Mouse (Mus musculus) hematopoietic stem cell, adult 5-6 weeks (primary cell): ENCODE measurements at regions not wholly inside any gene's neighbourhood (a gene's known extent, or its start where the extent isn't known, plus 50 kb on each side); places are given as distances from the start of the nearest gene placed in this dataset.
"Not testable (repeated sequence)": the region's sequence is repeated elsewhere in the genome, so short reads cannot be mapped to it uniquely, and the experiment has no call there.

Experiments used
- ATAC-seq, 2 experiments: fragments of 125-278 bp in 1 of 2; replicated peaks in 1 of 2; 2 replicates each; pipeline ENCODE4 v1.8.0; 2016 to 2017; ENCODE audit warnings: inconsistent platforms in 2 of 2, mild to moderate bottlenecking in 2 of 2, moderate number of reproducible peaks in 2 of 2, low read depth in 1 of 2, moderate TSS enrichment in 1 of 2; ENCODE audit not compliant: low FRiP score in 2 of 2, poor library complexity in 2 of 2, severe bottlenecking in 2 of 2, insufficient read depth in 1 of 2, low TSS enrichment in 1 of 2

DNA sequence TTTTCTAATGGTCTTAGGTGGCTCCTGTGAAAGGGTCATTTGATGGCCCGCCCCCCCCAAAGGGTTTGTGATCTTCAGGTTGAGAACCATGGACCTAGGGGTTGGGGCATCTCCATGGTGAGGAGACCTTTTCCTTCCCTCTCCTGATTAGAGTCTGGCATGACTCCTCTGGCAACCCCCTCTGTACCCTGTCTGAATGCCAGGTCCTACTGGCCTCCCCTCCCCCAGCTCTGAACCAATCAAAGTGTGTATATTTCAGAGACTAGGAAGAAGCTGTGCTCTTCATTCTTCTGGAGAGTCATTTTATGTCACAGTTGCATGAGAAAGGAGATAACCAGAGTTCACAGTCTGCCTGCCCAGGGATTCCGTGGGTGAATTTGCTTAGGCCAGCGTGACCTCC is 164.8 kb downstream of the Bcl2l11 start:
- ATAC-seq: no peak

DNA sequence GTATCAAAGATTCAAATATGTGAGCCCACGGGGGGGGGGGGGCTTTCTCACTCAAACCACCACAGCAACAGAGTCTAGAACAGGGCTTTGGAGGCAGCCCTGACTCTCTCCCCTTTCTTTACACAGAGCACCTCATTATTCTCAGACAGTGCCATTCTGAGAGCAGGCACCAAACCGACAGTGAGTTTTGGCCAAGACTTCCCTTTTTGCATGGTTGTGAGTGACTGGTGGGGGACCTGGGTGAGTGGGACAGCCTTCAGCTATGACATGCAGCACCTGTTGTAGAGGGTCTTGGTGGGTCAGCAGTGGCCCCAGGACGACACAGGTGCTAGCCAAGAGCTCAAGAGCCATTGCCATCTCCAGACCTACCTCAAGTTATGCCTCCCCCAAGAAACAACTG is 168.8 kb downstream of the Bcl2l11 start:
- peak; percentile 57; a peak in 3 of 4 replicates for ATAC-seq

- peak; percentile 87 to 90 for ATAC-seq
Measured at GRCm38 (mm10) chr2:128295018-128295424, 169.2 kb downstream of the Bcl2l11 start.

- no peak for ATAC-seq
Measured at GRCm38 (mm10) chr2:128295726-128296234, 169.9 kb downstream of the Bcl2l11 start.

DNA sequence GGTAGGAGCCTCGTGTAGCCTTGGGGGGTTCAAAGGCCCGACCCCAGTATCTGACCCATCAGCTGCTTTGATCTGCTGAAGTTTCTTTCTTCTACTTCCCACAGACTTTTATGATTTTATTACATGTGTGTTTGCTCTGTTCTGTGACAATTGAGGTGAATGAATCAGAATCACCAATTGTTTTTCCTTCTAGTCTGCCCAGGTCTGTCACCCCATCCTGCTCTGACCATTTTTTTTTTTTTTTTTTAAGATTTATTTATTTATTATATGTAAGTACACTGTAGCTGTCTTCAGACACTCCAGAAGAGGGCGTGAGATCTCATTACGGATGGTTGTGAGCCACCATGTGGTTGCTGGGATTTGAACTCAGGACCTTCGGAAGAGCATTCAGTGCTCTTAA is 170.6 kb downstream of the Bcl2l11 start:
- not testable (repeated sequence) for ATAC-seq

DNA sequence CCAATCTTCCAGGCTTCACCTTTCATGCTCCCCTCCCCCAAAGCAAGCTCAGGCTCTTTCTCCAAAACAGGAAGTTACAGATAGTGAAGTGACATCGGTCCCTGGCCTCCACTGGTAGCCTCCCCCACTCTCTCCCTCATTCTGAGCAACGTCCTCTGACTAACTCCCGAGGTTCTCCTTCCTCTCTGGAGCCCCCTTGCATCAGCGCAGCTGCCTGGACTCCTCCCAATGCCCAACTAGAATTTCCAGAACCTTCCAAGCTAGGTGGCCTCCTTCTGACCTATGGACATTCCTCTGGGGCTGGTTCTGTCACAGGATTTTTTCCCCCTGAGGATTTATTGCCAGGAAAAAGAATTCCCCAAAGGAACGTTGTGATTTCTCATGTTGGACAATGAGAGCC is 171.1 kb downstream of the Bcl2l11 start:
- ATAC-seq: peak in 1 of 2 experiments; percentile 18; a peak in 1 of 4 replicates

DNA sequence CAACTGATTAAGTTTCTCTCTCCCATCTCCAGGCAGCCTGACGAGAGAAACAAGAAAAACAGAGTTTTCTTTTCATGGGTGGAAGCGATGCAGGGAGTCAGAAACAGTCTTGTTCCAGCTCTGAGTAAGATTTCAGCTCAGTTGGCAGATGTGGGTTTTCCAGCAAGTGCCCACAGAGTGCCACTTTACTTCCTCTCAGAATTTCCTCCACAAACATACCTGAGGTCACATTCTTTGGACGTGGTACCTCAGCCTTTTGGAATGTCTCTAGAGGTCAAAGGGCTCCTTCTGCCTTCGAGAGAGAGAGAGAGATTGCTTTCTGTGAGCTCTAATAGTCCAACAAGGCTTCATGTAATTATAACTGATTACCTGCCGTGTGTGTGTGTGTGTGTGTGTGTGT is 172.0 kb downstream of the Bcl2l11 start:
- ATAC-seq: no peak

DNA sequence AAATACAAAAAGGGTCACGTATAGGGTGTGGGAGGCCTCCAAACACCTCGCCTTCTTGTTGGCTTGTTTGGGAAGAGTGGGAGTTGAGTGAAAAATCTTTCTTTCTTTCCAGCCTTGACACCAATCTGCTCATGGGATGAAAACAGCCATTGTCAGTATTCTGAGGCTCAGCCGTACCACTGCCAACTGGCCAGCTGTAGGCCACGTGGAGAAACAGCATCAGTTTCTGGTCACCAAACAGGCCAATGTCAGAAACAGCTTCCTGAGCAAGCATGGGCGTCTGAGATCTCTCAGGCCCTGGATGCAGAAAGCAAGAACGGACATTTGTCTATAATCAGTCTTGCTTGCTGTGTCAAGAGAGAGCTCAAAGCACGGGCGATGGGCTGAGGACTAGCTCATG is 173.2 kb downstream of the Bcl2l11 start:
- ATAC-seq: no peak

GRCm38 (mm10) chr2:128301709-128302108 is 175.9 kb downstream of the Bcl2l11 start:
- no peak for ATAC-seq

- no peak for ATAC-seq
Measured at GRCm38 (mm10) chr2:128304063-128304712, 178.3 kb downstream of the Bcl2l11 start.

GRCm38 (mm10) chr2:128306693-128307092 is 180.9 kb downstream of the Bcl2l11 start:
- ATAC-seq: peak in 1 of 2 experiments; percentile 74; a peak in 2 of 4 replicates

DNA sequence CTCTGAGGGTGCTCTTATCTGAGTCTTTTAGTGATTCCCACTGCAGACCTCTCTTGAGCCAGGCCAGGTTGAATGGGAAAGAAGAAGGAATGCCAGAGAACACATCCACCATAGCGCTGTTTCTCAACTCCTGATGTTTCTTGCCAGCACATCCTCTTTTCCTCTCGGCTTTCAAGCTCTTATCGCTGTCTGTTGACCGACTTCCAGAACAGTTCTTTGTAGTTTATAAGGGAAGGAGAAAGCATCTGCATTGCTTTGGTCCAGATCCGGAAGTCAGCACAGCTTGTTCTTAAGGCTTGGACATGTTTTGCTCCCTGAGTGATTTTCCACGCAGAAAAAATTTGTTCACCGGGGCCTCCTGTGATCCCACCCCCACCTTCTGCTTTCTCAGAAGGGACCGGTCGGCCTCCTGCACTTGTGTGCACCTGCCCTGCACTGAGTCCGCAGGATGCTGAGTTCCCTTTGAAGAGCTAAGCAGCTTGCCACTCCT is 183.7 kb downstream of the Bcl2l11 start:
- ATAC-seq: no peak

DNA sequence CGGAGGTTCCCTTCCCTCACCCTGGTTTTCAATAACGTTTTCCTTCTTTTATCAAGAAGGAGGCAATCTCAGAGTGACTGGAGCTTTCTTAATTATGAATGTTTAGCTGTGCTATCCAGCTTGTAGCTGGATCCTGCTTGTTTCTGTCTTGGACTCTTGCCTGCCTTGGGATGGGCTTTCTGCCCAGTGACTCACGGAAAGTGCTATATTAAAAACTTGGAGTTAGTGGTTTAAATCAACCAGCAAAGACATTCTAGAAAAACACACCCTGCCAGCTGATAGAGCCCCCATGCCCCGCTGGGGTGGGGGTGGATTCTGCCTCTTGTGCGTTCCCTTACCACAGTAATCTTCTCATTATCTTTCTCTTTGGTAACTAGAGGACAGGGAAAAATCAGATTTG is 184.2 kb downstream of the Bcl2l11 start:
- no peak for ATAC-seq

DNA sequence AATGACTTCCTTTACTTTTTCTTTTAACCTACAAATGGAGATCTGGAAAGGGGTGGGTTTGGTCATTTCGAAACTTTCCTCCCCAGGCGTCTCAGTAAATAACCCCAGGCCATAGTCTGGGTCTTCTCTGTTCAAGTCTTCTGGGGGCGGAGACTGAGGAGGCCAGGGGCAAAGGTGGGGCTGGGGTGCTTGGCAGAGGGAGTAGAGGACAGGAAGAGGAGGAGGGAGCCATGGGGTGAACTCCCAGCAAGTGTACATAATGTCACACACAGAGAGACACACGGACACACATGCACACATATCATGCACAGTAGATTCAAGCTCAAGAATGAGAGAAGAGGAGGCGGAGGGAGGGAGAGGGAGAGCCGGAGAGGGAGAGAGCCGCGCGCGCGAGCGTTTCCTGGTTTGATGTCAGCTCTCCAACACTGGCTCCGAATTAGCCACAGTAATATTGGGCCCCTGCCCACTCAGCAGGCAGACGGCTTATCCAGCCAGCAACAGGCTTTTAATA is 186.3 kb downstream of the Bcl2l11 start:
- ATAC-seq: peak; percentile 68 to 80

DNA sequence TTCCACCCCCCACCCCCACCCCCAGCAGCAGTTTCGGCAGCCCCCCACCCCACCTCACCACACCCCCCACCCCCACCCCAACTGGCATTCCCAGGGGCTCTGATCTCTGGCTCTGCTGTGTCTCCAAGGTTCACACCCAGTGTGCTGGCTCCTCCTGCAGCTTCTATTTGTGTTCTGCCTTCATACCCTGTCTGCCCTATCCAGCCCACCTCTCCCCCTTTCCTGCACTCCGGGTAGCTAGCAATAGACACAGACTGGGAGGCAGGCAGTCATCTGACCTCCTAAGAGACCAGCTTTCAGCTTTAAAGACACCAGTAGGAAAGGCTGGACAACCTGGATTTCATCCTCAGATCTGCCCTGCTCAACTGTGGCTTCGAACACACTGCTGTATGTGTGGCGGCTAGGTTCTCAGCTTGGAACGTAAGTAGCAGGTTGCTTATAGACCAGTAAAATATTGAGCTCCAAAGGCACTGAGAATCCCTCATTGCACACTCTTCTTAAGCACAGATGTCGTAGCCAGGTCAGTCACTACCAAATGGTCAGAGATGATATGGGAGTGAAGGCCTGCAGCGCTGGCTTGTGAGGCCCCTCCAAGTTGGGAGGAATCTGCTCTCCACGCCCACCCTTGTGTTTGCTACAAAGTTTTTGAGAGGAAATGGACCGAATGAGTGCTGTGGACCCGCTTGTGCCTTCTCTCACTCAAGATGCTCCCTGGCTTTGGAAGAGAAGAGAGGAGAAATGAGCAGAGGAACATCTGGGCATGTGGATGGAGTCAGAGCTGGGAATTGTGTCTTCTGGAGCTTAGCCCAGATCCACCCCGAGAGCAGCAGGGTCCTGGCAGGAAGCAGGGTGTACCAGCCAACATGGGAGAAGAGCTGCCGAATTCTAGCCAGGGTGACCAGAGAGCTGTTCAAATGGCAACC is 187.1 kb downstream of the Bcl2l11 start:
- ATAC-seq: no peak

GRCm38 (mm10) chr2:128313582-128313918 is 187.7 kb downstream of the Bcl2l11 start:
- ATAC-seq: no peak

- no peak for ATAC-seq
Measured at GRCm38 (mm10) chr2:128313948-128314347, 188.1 kb downstream of the Bcl2l11 start.

GRCm38 (mm10) chr2:128316516-128316915 is 190.7 kb downstream of the Bcl2l11 start:
- ATAC-seq: no peak
